Mouse (Mus musculus): ENCODE results near the gene Scyl2.
A peak's percentile ranks its signal among the peaks of the same experiment; 100 is the strongest.
"Not testable (repeated sequence)": the region's sequence is repeated elsewhere in the genome, so short reads cannot be mapped to it uniquely, and the experiment has no call there.

Gene Scyl2

GRCm38 (mm10) chr10:89678054-89678453 lies 8.0 kb downstream of the Scyl2 start:
- no peak for DNase-seq

- no peak for DNase-seq
Observed at GRCm38 (mm10) chr10:89676609-89677008, 9.5 kb downstream of the Scyl2 start.

GRCm38 (mm10) chr10:89670371-89670770 lies 15.7 kb downstream of the Scyl2 start:
- DNase-seq = not testable (repeated sequence)

- DNase-seq = no peak
Observed at GRCm38 (mm10) chr10:89667571-89667970, 18.5 kb downstream of the Scyl2 start.

GRCm38 (mm10) chr10:89665679-89666078 lies 20.4 kb downstream of the Scyl2 start:
- DNase-seq = no peak

- no peak for DNase-seq
Observed at GRCm38 (mm10) chr10:89664977-89665645, 21.0 kb downstream of the Scyl2 start.

- no peak for DNase-seq
Observed at GRCm38 (mm10) chr10:89656366-89656765, 29.7 kb downstream of the Scyl2 start.

GRCm38 (mm10) chr10:89652912-89653311 lies 33.2 kb downstream of the Scyl2 start:
- no peak for DNase-seq

- no peak for DNase-seq
Observed at GRCm38 (mm10) chr10:89651691-89652090, 34.4 kb downstream of the Scyl2 start.

GRCm38 (mm10) chr10:89646918-89647317 lies 39.2 kb downstream of the Scyl2 start:
- DNase-seq = no peak

- no peak for DNase-seq
Observed at GRCm38 (mm10) chr10:89637001-89637400, 49.1 kb downstream of the Scyl2 start.

- DNase-seq = peak; percentile 18
Observed at GRCm38 (mm10) chr10:89635018-89635417, 51.1 kb downstream of the Scyl2 start.

GRCm38 (mm10) chr10:89633736-89634426 lies 52.2 kb downstream of the Scyl2 start:
- no peak for DNase-seq

GRCm38 (mm10) chr10:89633121-89633520 lies 53.0 kb downstream of the Scyl2 start:
- no peak for DNase-seq

GRCm38 (mm10) chr10:89631831-89632230 lies 54.3 kb downstream of the Scyl2 start:
- no peak for DNase-seq

- DNase-seq = no peak
Observed at GRCm38 (mm10) chr10:89630564-89630963, 55.5 kb downstream of the Scyl2 start.

GRCm38 (mm10) chr10:89630052-89630451 lies 56.0 kb downstream of the Scyl2 start:
- peak; percentile 70 for DNase-seq

GRCm38 (mm10) chr10:89626714-89627113 lies 59.4 kb downstream of the Scyl2 start:
- no peak for DNase-seq

GRCm38 (mm10) chr10:89624196-89624595 lies 61.9 kb downstream of the Scyl2 start:
- DNase-seq = no peak

- peak; percentile 74 for DNase-seq
Observed at GRCm38 (mm10) chr10:89621129-89621528, 65.0 kb downstream of the Scyl2 start, which contains the start of gene Slc17a8. TSS of gene Slc17a8 (minus strand) at chr10:89621253.

- DNase-seq = no peak
Observed at GRCm38 (mm10) chr10:89599311-89599710, 86.8 kb downstream of the Scyl2 start.

- no peak for DNase-seq
Observed at GRCm38 (mm10) chr10:89597275-89597674, 88.8 kb downstream of the Scyl2 start.

- DNase-seq = no peak
Observed at GRCm38 (mm10) chr10:89595935-89596334, 90.2 kb downstream of the Scyl2 start.

GRCm38 (mm10) chr10:89595514-89595913 lies 90.6 kb downstream of the Scyl2 start:
- DNase-seq = no peak

All from thymus, postnatal 14 days (tissue).